Mouse (Mus musculus): ENCODE measurements around the gene Pgpep1.

The Pgpep1 gene

GRCm38 (mm10) chr8:70664631-70665030 is 4.4 kb upstream of the Pgpep1 start:
- in situ Hi-C loops (cut with MboI, MseI), result loop anchor here in 1 of 2 experiments (5.0 kb wide), 1 partner anchor 32 kb away; the partner anchor contains the start of gene Gdf15

GRCm38 (mm10) chr8:70663691-70664090 is 3.5 kb upstream of the Pgpep1 start:
- in situ Hi-C loops (cut with MboI, MseI), result no loop called here

- in situ Hi-C loops (cut with MboI, MseI), result loop anchor here in 1 of 2 experiments (5.0 kb wide), 1 partner anchor 102 kb away; no protein-coding TSS in a partner anchor
Observed at GRCm38 (mm10) chr8:70659604-70660272, 450 bp downstream of the Pgpep1 start.

GRCm38 (mm10) chr8:70658897-70659603 is 1.1 kb downstream of the Pgpep1 start:
- in situ Hi-C loops (cut with MboI, MseI), result loop anchor here in 1 of 2 experiments (5.0 kb wide), 1 partner anchor 102 kb away; no protein-coding TSS in a partner anchor

- in situ Hi-C loops (cut with MboI, MseI), result loop anchor here in 1 of 2 experiments (5.0 kb wide), 1 partner anchor 100 kb away; no protein-coding TSS in a partner anchor
Observed at GRCm38 (mm10) chr8:70657739-70658138, 2.4 kb downstream of the Pgpep1 start.

GRCm38 (mm10) chr8:70657214-70657613 is 3.0 kb downstream of the Pgpep1 start:
- in situ Hi-C loops (cut with MboI, MseI), result loop anchor here in 1 of 2 experiments (5.0 kb wide), 1 partner anchor 100 kb away; no protein-coding TSS in a partner anchor

- in situ Hi-C loops (cut with MboI, MseI), result loop anchor here in 1 of 2 experiments (5.0 kb wide), 1 partner anchor 99 kb away; no protein-coding TSS in a partner anchor
Observed at GRCm38 (mm10) chr8:70656193-70656790, 3.9 kb downstream of the Pgpep1 start.

- in situ Hi-C loops (cut with MboI, MseI), result loop anchor here in 1 of 2 experiments (5.0 kb wide), 1 partner anchor 98 kb away; no protein-coding TSS in a partner anchor
Observed at GRCm38 (mm10) chr8:70655469-70655868, 4.7 kb downstream of the Pgpep1 start.

- in situ Hi-C loops (cut with MboI, MseI), result no loop called here
Observed at GRCm38 (mm10) chr8:70654121-70654520, 6.1 kb downstream of the Pgpep1 start.

- in situ Hi-C loops (cut with MboI, MseI), result no loop called here
Observed at GRCm38 (mm10) chr8:70653226-70653625, 7.0 kb downstream of the Pgpep1 start.

GRCm38 (mm10) chr8:70650351-70650750 is 9.8 kb downstream of the Pgpep1 start:
- in situ Hi-C loops (cut with MboI, MseI), result no loop called here

- in situ Hi-C loops (cut with MboI, MseI), result no loop called here
Observed at GRCm38 (mm10) chr8:70649324-70649723, 10.9 kb downstream of the Pgpep1 start.

- in situ Hi-C loops (cut with MboI, MseI), result no loop called here
Observed at GRCm38 (mm10) chr8:70648921-70649320, 11.3 kb downstream of the Pgpep1 start.

GRCm38 (mm10) chr8:70648164-70648442 is 12.1 kb downstream of the Pgpep1 start:
- in situ Hi-C loops (cut with MboI, MseI), result no loop called here

- in situ Hi-C loops (cut with MboI, MseI), result no loop called here
Observed at GRCm38 (mm10) chr8:70647343-70648163, 12.6 kb downstream of the Pgpep1 start.

GRCm38 (mm10) chr8:70646775-70647174 is 13.4 kb downstream of the Pgpep1 start:
- in situ Hi-C loops (cut with MboI, MseI), result no loop called here

- in situ Hi-C loops (cut with MboI, MseI), result no loop called here
Observed at GRCm38 (mm10) chr8:70646369-70646768, 13.8 kb downstream of the Pgpep1 start.

- in situ Hi-C loops (cut with MboI, MseI), result no loop called here
Observed at GRCm38 (mm10) chr8:70645501-70646224, 14.5 kb downstream of the Pgpep1 start.

GRCm38 (mm10) chr8:70644065-70644464 is 16.1 kb downstream of the Pgpep1 start:
- in situ Hi-C loops (cut with MboI, MseI), result no loop called here

- in situ Hi-C loops (cut with MboI, MseI), result no loop called here
Observed at GRCm38 (mm10) chr8:70643019-70643418, 17.2 kb downstream of the Pgpep1 start.

GRCm38 (mm10) chr8:70638752-70639151 is 21.4 kb downstream of the Pgpep1 start:
- in situ Hi-C loops (cut with MboI, MseI), result no loop called here
